Mouse (Mus musculus) cerebellum, adult 9-10 months (tissue): ENCODE measurements around the gene Pdzd2.

Source experiments
- DNase-seq: peaks from one replicate; pipeline ENCODE4 v3.0.0; 2022

Pdzd2 gene

GRCm38 (mm10) chr15:12571168-12571567 is 168.6 kb downstream of the Pdzd2 start:
- DNase-seq = no peak

DNA sequence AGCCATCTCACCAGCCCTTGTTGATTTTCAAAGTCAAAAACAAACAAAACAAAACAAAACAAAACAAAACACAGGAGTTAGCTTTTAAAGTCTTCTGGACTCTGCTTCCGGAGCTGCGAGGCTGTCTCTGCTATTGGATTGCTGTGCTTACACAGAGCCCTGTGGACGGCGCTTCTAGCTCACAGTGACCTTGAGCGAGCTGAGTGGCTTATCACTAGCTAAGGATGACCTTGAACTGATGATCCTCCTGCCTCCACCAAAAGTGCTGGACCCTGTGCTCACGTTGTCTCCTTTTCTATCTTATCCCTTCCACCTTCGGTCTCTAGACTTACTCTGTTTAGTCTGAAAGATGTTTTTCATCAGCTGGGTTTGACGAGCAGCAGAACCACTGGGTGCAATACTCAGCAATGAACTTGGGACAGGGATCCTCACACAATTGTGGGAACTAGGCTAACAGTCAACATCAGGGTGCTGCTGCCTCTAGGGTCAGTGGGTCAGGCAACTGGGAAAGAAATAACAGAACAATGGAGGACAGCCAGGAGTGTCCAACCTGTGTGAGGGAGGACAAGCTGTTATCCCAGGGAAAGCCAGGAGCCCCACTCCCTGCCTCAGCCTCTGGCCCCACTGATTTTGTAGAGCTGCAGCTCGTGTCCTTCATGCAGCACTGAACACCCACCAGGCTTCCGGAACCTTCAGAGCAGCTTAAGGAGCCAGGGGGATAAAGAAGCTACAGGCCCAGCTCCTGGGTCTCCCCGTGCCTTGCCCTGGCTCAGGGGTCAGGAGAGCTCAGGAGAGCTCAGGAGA is 172.9 kb downstream of the Pdzd2 start:
- DNase-seq = no peak

DNA sequence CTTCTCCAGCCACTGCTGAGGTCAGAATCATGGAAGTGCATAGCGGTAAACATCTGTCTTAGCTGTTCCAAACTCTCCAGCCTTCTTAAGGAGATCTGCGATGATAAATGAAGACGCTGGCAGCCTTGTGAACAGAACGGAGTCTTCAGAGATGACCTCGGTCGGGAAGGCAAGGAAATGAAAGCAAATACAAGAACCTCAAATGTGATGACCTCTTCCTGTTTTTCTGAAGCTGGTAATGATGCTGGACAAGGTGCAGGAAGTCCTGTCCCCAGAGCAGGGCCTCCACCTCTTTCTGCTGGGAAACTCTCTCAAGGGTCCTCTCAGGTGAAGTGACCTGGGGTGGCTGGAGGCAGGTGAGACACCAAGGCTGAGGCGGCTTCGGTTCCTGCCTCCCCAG is 174.4 kb downstream of the Pdzd2 start:
- no peak for DNase-seq

GRCm38 (mm10) chr15:12560505-12560904 is 179.2 kb downstream of the Pdzd2 start:
- no peak for DNase-seq

DNA sequence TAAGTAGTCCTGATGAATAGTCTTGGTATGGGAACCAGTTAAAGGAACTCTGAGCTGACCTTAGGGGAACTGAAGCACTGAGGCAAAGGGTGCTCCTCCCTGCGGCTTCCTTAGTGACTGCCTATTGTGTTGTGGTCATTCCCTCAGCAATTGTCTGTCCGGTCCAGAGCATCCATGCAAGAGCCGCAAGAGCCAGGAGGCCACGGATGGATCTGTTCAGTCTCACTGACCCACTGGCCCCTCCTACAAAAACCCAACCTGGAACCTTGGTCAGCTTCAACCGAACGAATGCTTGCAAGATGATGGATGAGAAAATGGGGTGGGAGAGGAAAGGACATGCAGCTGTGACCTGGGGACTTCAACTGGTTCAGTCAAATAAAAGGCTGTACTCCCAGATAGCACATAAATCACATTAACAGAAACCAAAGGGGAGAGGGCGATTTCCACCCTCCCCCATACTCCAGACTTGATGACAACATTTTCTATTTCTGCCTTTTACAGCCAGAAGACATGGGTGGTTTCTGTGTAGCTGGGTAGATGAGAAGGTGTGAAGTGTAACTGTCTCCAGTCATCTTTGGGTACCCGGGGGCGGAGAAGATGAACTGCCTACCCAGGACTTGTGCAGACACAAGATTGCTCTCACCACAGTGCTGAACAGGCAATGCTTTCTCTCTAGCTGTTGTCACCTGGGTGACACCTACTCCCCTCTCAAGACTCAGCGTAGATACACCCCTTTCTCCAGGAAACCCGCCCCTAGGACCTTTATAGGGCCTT is 181.9 kb downstream of the Pdzd2 start:
- no peak for DNase-seq

GRCm38 (mm10) chr15:12553211-12553610 is 186.5 kb downstream of the Pdzd2 start:
- no peak for DNase-seq

DNA sequence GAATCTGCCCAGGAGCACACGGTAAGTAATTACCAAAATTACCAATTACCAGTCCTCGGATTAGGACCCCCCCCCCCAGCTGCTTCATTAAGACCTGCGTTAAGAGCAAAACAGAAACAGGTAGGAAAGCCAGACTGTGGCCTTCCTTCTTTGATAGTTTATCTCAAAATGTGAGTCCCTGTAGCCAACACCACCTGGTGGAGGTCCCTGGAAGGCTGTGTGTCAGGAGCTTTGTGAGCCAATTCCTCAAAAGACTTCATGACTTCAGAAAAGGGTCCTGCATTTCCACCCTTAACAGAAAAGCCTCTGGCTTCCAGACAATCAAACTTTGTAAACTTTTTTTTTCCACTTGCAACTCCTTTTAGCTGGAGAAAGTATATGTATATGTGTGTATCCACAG is 188.8 kb downstream of the Pdzd2 start:
- DNase-seq = no peak

DNA sequence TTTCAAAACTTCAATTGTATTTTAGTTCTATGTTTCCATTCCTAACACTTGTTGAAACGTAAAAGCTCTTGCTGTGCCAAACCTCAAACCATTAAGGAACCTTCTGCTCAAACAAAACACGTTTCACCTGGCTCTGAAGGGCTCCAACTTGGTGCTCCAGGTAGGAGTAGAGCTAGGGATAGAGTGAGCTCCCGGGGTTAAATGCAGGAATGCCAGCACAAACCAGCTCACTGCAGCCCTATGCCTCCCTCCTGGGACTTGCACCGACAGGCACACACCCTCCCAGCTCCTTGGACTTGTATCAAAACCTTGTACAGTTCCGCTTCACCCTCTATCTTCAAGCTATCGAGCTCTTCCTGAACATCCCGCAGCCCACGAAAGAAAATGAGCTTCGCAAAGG is 189.3 kb downstream of the Pdzd2 start:
- DNase-seq = no peak

GRCm38 (mm10) chr15:12549919-12550305 is 189.8 kb downstream of the Pdzd2 start:
- no peak for DNase-seq

- DNase-seq = peak; percentile 6
Observed at GRCm38 (mm10) chr15:12549271-12549918, 190.3 kb downstream of the Pdzd2 start.

DNA sequence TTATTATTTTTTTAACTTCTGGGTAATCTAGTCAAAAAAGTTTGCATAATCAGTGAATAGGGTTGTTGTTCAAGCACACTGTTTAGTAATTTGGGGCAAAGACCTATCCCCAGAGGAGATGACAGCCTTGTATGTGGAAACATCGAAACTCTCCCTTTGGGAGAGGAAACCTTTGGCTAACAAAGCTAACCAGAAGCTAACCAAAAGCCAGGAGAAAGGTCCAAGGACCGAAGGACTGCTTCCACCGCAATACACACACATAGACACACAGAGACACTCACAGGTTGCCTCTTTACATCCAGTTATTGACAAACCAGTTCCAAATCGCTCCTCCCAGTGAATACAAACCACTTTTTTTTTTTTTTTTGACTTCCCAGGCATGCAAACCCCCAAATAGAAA is 191.0 kb downstream of the Pdzd2 start:
- DNase-seq = no peak

DNA sequence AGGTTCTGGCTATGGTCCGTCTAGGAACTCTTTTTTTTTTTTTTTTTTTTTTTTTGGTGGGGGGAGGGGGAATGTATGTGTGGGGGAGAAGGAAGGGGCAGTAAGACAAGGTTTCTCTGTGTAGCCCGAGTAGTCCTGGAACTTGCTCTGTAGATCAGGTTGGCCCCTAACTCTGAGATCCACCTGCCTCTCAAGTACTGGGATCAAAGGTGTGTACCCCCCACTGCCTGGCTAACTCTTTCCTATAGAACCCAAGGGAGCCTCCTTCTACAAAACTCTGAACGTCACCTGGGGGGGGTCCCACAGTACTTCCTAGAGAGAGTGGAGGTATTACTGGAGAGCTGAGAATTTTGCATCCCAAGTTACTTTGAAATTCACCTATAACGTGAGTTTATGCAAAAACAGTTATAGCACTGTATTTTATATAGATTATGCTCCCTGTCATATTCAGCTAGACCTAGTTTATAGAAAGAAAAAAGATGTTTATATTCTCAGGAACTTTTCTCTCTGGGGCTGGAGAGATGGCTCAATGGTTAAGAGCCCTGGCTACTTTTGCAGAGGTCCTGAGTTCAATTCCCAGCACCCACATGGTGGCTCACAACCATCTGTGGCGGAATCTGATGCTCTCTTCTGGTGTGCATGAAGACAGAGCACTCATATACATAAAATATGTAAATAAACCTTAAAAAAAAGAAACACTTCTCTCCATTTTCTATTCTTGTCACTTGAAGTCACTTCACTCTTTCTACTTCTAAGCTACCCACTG is 191.9 kb downstream of the Pdzd2 start:
- DNase-seq = no peak

GRCm38 (mm10) chr15:12546781-12547180 is 192.9 kb downstream of the Pdzd2 start:
- DNase-seq = no peak

GRCm38 (mm10) chr15:12545671-12546070 is 194.1 kb downstream of the Pdzd2 start:
- DNase-seq = no peak

GRCm38 (mm10) chr15:12545220-12545619 is 194.5 kb downstream of the Pdzd2 start:
- no peak for DNase-seq

GRCm38 (mm10) chr15:12543686-12544325 is 195.9 kb downstream of the Pdzd2 start:
- DNase-seq = no peak

- DNase-seq = no peak
Observed at GRCm38 (mm10) chr15:12542316-12542715, 197.4 kb downstream of the Pdzd2 start.

GRCm38 (mm10) chr15:12539618-12540302 is 200.0 kb downstream of the Pdzd2 start:
- no peak for DNase-seq

GRCm38 (mm10) chr15:12533254-12533653 is 206.5 kb downstream of the Pdzd2 start:
- no peak for DNase-seq

DNA sequence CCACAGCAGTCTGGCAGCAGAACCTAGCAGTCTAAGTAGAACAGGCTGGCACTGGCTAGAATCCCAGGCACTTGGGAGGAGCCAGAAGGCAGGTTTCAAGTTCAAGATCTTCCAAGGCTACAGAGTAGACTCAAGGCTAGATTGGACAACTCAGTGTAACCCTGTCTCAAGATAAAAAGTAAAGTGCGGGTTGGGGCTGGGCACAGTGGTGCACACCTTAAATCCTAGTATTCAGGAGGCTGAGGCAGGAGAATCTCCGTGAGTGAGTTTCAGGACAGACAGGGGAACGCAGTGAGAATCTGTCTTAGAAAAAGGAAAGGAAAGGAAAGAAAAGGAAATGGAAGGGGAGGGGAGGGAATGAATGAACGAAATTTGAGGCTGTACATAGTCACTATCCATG is 207.2 kb downstream of the Pdzd2 start:
- no peak for DNase-seq

DNA sequence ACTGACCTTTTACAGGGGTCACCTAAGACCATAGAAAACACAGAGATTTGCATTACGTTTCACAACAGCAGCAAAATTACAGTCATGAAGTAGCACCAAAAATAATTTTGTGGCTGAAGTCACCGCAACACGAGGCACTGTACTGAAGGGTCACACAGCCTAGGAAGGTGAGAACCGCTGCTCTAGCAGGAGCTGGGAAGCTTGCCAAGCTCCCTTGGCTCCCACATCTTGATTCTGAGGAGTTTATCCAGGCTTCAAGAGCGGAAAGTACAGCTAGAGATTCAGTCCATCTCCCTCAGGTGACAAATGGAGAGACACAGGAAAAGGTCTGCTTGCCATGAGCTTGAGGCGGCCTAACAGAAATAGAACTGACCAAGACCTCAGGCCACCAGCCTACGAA is 216.9 kb downstream of the Pdzd2 start:
- DNase-seq = no peak

DNA sequence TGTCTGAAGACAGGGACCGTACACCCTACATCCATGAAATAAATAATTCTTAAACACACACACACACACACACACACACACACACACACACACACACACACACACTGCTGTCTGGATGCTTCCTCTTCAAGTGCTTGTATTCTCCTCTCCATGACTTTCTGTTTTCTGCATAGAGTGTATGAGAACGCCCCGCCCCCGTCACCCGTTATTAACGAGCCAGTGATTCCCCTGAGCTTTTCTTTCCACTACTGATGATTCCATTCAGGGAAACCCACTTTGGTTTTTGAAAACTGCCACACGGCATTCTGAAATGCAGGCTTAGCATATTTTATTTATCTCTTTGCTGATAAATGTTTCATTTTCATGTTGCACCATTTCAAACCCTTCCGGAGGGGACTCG is 219.4 kb downstream of the Pdzd2 start:
- DNase-seq = no peak
